Mouse (Mus musculus) cerebellum, postnatal 36 days (tissue): ENCODE measurements around the gene Hnrnpl.

Experiments
- DNase-seq, 2 experiments: peaks; one replicate each; pipeline ENCODE4 v3.0.0; 2021 to 2022; ENCODE audit warnings: mixed read lengths in 2 of 2

The Hnrnpl gene

GRCm38 (mm10) chr7:28831411-28832125 is 23.2 kb downstream of the Hnrnpl start:
- DNase-seq, result no peak

DNA sequence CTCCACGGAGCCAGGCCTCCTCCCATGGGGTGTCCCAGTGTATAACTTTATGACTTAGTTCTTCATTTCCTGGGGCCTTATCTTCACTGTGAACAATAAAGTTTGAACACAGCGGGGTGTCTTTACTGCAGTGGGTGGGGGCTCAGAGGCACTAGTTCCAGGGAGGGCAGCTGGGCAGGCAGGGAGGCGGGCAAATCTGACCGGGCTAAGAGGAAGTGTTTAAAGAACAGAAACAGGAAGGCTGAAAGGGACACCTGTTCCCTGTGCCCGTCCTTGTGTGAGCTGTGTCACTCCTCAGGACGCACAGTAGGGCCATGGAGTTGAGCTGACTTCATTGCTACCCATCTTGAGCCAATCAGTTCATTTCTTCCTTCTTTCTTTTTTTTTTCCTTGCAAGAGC is 23.8 kb downstream of the Hnrnpl start:
- DNase-seq, result no peak

GRCm38 (mm10) chr7:28833723-28834347 is 25.5 kb downstream of the Hnrnpl start, which contains the start of gene Lgals4:
TSS of gene Lgals4 (plus strand) at chr7:28833854.
- no peak for DNase-seq

DNA sequence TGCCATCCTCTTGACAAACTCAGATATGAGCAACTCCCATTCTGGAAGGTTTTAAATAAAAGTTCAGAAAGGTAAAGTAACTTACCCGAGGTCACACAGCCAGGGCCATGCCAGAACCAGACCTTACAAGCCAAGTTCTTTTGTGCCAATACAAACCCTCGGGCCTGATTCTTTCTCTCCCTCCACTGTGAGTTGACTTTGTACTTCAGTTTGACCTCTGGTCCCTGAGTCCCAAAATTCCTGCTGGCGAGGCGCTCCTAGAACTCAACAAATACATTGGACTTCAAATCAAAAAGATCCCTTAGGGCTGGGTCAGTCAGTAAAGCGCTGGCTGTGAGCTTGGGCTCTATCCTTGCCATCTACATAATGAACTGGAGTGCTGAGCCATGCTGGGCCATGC is 28.6 kb downstream of the Hnrnpl start:
- DNase-seq, result no peak

DNA sequence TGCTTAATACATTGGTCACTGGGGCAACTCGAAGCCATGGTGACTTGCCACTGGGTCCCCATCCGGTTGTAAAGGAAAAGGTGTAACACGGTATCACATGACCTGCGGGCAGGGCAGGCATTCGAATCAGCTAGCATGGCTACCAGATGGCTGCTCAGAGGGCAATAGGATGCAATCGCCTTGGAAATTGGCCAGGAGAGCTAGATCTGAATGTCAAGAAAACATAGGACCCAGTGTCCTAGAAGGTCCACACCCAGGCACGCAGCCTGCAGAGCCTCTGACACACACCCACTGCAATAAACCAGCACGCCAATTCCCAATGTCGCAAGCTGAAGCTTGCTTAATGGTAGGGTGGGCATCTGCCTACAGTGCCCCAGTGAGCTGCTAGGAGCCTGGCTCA is 30.0 kb downstream of the Hnrnpl start:
- no peak for DNase-seq

DNA sequence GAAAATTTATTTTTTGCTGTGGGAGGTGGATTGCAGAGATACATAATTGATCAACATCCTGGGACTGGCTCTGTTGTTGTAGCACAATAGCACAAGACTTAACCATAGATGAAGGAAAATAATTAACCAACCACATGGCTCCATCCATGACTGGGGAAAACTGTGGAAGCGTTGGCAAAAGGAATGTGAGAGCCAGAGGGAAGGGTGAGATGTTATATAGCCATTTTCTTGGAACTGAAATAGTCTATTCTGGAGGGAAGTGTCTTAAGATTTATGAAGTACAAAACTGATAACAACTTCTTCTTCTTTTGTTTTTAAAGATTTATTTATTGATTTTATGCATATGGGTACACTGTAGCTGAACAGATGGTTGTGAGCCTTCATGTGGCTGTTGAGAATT is 38.9 kb downstream of the Hnrnpl start:
- no peak for DNase-seq

- DNase-seq, result no peak
Observed at GRCm38 (mm10) chr7:28849700-28850236, 41.4 kb downstream of the Hnrnpl start.

DNA sequence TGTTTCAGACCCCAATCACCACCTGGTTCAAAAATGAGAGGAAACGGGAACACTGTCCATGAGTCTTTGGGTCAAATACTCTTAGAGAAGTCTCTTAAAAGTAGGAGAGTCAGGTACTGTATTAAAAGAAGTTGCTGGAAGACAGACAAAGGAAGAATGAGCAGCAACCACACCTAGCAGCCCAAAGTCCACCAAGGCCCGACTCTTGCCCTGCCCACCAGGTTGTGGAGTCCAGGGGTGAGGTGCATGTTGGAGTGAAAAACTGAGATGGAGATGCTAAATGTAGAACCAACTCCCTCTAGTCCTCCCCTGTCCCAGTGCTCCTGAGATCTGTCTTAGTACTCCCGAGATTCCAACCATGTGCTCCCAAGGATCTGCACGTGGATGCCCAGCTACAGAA is 42.3 kb downstream of the Hnrnpl start:
- no peak for DNase-seq

DNA sequence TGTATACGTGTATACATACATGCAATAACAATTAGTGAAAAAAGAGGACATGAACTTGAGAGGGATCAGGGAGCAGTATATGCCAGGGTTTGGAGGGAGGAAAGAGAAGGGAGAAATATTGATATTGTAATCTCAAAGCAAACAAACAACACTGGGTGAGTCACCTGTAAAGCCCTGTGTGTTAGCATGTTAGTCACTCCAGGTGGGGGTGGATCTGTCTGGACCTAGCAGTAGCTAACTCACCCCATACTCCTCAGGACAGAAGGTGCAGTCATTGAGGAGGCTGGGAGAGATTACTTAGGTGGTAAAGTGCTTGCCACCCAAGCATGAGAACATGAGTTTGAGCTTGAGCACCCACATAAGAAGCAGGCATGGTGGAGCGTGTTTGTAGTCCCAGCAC is 51.6 kb downstream of the Hnrnpl start:
- DNase-seq, result no peak

DNA sequence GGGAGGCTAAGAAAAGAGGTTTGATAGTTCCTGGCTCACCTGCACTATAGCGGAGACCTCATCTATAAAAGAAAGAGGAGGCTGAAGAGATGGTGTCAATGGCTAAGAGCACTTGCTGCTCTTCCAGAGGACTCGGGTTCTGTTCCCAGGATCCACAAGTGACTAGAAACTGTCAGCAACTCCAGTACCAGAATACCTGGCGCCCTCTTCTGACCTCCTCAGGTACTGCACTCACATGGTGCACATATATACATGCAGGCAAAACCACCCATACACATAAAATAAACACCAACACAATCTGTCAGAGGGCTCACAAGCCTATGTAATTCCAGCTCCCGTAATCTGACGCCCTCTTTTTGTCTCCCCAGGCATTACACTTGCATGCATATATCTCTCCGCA is 52.6 kb downstream of the Hnrnpl start:
- DNase-seq, result no peak

DNA sequence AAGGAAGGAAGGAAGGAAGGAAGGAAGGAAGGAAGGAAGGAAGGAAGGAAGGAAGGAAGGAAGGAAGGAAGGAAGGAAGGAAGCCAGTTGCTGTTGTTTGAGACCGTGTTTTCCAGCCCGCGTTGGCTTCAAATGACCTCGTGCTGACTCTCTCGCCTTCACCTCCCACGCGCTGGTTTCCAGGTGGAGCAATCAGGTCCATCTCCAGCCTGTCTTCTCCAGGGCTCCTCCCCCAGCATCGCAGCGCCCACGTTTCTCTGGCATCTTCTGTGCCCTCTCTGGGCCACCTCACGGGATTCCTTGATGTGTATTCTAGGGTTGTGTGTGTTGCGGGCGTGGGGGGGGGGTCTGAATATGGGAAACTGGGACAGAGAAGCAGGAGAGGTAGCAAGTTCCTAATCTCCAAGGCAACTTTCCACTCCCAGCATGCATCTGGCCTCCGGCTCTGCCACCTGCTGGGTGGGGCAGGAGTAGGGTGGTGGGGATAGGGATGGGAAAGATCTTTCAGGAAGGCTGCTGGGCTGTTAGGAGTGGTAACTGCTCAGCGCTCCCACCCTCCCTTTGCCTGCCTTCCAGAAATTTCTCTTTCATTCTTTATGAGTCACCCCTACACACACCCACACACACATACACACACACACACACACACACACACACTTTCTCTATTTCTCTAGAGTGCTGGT is 54.6 kb downstream of the Hnrnpl start:
- DNase-seq, result no peak

- no peak for DNase-seq
Observed at GRCm38 (mm10) chr7:28863540-28863939, 55.2 kb downstream of the Hnrnpl start, which contains the start of gene Lgals7. TSS of gene Lgals7 (plus strand) at chr7:28863853.

GRCm38 (mm10) chr7:28864288-28864750 is 56.0 kb downstream of the Hnrnpl start:
- DNase-seq, result no peak

- DNase-seq, result no peak
Observed at GRCm38 (mm10) chr7:28865481-28866300, 57.4 kb downstream of the Hnrnpl start.

DNA sequence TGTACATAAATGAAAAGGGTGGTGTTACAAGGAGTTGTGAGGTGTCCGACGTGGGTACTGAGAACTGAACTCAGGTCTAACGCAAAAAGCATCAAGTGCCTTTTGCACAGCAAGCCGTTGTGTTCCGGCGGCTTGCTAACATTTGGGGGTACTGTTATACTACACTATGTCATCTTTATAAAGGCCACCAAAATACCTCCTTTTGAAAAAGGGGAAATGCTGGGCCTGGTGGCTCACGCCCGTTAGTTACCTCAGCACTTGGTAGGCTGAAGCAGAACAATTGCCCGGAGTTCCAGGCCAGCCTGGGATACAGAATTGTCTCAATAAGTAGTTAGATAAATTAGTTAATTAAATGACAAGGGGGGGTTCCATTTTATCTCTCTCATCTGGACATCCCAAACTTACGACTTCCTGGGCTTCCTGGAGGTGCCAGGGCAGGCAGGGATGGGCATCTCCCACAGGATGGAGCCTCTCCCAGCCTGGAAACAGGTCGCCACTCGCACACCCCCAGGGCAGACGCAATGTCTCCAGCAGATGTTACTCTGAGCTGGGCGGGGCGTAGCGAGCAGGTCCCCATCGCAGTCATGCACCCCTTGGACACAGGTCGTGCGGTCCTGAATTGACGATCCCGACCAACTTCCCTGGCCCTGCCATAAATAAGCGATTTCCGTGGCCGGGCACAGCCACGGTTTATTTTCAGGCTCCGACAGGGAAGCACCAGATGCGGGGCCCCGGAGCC is 58.6 kb downstream of the Hnrnpl start:
- DNase-seq, result no peak

GRCm38 (mm10) chr7:28867508-28868340 is 59.4 kb downstream of the Hnrnpl start:
- peak; percentile 68 to 77 for DNase-seq

- no peak for DNase-seq
Observed at GRCm38 (mm10) chr7:28870901-28871664, 62.7 kb downstream of the Hnrnpl start.
